9 mouse cellular contexts compared by ENCODE assay signal in the genomic region with DNA sequence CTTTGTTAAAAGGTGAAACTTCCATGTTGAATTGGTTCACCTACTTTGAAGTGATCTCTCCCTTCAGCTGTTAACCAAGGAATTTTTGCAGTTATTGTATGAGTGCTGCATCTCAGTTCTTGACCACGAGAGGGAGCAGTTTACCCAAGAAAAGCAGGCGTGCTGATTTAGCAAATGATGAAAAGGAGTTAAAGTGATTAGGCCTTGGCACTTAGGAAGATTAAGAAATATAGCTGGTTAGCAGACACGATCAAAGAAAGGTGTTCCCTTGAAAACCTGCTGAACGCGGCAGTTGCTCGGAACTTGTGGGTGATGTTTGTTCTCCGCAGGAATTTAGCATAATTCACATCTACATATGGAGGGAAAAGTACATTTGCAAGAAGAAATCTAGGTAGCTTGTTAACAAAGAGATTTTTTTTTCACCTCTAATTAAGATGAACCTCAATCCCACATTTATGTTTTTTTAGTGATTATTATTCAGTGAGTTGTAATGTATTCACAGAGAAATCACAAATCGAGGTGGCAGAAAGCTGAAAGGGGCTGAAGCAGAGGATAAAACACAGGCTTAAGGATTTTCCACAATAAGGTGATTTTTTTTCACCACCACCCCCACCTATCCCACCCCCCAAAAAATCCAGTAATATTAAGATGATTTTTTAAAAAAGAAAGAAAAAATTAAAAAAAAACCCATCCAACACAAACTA.
DNase-seq lines count a peak whose midpoint lies in the region; ATAC-seq and TF ChIP-seq lines count a peak whose summit lies in the region.
"Had no signal": no experiment of that assay in that cellular context is flagged by ENCODE, and none has a peak within 500 bp of the region (broad histone marks: within the 10 kb centered on the region; RNA-seq: fewer than 3 reads in every experiment).

No protein-coding gene starts in this region.

- no peak overlapping the region for H3K4me3 ChIP-seq in thymus, adult 2 months (ENCODE audit: control insufficient read depth, insufficient read depth, low read length)
- H3K4me3 ChIP-seq in forebrain, embryonic 13.5 days = no peak overlapping the region
- no peak overlapping the region for H3K4me3 ChIP-seq in lung, adult 2 months (replicated peaks; ENCODE audit: extremely low read depth, low read depth, low read length)
- H3K4me3 ChIP-seq: erythroblast, embryonic 14.5 days; neural tube, embryonic 12.5 days had no signal

- ATAC-seq in forebrain, embryonic 13.5 days = peak; percentile 57

- 0 out of 2 replicates have a peak overlapping the region, but pooled peaks have one; percentile 10 for H3K4me2 ChIP-seq in forebrain, embryonic 13.5 days
- H3K4me2 ChIP-seq: neural tube, embryonic 12.5 days had no signal

- H3K4me1 ChIP-seq in thymus, adult 2 months (replicated peaks; ENCODE audit: control insufficient read depth, insufficient read depth, low read length) = no peaks in the 10 kb centered on the region
- peaks cover 13% of the 10 kb centered on the region for H3K4me1 ChIP-seq in forebrain, embryonic 13.5 days
- no peaks in the 10 kb centered on the region for H3K4me1 ChIP-seq in lung, adult 2 months (ENCODE audit: control insufficient read depth, insufficient read depth, low read length)
- H3K4me1 ChIP-seq: neural tube, embryonic 12.5 days had no signal

- no peak overlapping the region for H3K9ac ChIP-seq in forebrain, embryonic 13.5 days
- H3K9ac ChIP-seq: neural tube, embryonic 12.5 days had no signal

- TF ChIP-seq CTCF in thymus, adult 2 months (IDR thresholded peaks at IDR 0.05; ENCODE audit: borderline replicate concordance, control insufficient read depth, extremely low read depth, insufficient read depth, low read length, poor library complexity) = no peak
- TF ChIP-seq CTCF in lung, adult 2 months (IDR thresholded peaks at IDR 0.05; ENCODE audit: insufficient read depth, low read length) = 0 out of 2 replicates have a peak, but pooled peaks have one; percentile 8

- TF ChIP-seq POLR2A in thymus, adult 2 months (IDR thresholded peaks at IDR 0.05; ENCODE audit: control insufficient read depth, extremely low read depth, insufficient read depth, low read length, poor library complexity) = no peak
- TF ChIP-seq POLR2A in lung, adult 2 months (IDR thresholded peaks at IDR 0.05; ENCODE audit: borderline replicate concordance, extremely low read depth, low read depth, low read length) = no peak

- no peak overlapping the region for H3K27ac ChIP-seq in thymus, adult 2 months (ENCODE audit: control insufficient read depth, insufficient read depth, low read length)
- no peak overlapping the region; the same call in 1 of the 2 replicates for H3K27ac ChIP-seq in forebrain, embryonic 13.5 days
- H3K27ac ChIP-seq: neural tube, embryonic 12.5 days had no signal

- H3K36me3 ChIP-seq in thymus, adult 2 months (ENCODE audit: control insufficient read depth, insufficient read depth, low read length) = no peaks in the 10 kb centered on the region
- no peaks in the 10 kb centered on the region for H3K36me3 ChIP-seq in forebrain, embryonic 13.5 days (ENCODE audit: poor library complexity, severe bottlenecking)

- H3K9me3 ChIP-seq in forebrain, embryonic 13.5 days (replicated peaks) = no peaks in the 10 kb centered on the region
- H3K9me3 ChIP-seq: neural tube, embryonic 12.5 days had no signal

- 46% methylated on average over 8 of the region's 8 CpGs for WGBS in thymus, adult 2 months
- 13% methylated on average over 8 of the region's 8 CpGs for WGBS in forebrain, embryonic 13.5 days
- 31% methylated on average over 8 of the region's 8 CpGs for WGBS in lung, adult 2 months

- H3K27me3 ChIP-seq in thymus, adult 2 months (ENCODE audit: control insufficient read depth, insufficient read depth, low read length) = no peaks in the 10 kb centered on the region
- no peaks in the 10 kb centered on the region for H3K27me3 ChIP-seq in forebrain, embryonic 13.5 days
- H3K27me3 ChIP-seq: neural tube, embryonic 12.5 days had no signal

- DNase-seq in thymus, postnatal 4 days = peak; percentile 24
- no peak for DNase-seq in thymus, adult 2 months
- DNase-seq in c-Kit-positive CD71-positive TER-119-positive erythroid progenitor cells, embryonic 14.5 days (ENCODE audit: low spot score) = peak; percentile 1
- DNase-seq in kidney, postnatal 10 days = peak; percentile 74
- DNase-seq in lung, adult 2 months = peak; percentile 28
- peak; percentile 83 to 84 for DNase-seq in right cerebral cortex, postnatal 10 days (ENCODE audit: low spot score in 2 of 2)
